Mouse (Mus musculus): ENCODE measurements around the gene Ap2a1. TPM values are rescaled to one million over a fixed set of nuclear protein-coding genes. Genes with fewer than 3 reads are reported as not detected.

The Ap2a1 gene
- total RNA-seq, 2 experiments from 2014 or later: 59.1 to 62.6 TPM

DNA sequence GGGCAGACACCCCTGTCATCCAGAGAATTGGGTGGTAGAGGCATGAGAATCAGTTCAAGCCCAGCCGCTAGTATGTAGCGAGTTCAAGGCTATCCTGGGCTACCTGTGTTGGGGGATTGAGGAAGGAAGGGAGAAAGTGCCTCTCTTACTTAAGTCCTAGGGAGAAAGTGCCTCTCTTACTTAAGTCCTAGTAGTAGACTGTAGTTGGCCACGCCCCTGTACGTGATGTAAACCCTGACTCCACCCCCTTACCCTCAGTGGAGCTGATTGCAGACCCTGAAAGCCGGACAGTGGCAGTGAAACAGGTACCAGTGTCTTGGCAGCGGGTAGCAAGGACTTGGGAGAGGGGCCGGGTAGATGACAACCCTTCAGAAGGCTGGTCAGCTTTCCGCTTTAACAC, 71.4 kb downstream of the Ap2a1 start:
- H3K27ac ChIP-seq: peak overlapping the region; percentile 92
- intact Hi-C loops (cut with DNase I): no loop called here
- DNase-seq: peak; percentile 46

DNA sequence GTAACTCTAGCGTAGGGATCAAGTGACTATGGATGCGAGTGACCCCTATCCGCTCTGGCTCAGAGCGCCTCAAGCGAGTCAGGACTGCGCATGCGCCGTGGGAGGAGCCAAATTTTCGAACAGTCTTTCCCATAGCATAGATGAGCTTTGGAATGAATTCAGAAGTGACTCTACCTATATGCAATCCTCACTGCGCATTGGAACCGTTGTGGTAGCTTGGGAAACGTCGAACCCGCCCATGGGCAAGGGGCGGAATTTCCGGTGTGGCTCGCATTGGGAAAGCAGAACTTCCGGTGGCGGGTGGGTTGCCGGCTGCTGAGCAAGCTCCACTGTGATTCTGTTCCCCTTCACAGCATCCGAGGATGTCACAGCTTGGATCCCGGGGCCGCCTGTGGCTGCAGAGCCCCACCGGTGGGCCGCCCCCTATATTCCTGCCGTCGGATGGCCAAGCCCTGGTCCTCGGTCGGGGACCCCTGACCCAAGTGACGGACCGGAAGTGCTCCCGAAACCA, 72.2 kb downstream of the Ap2a1 start, which contains the start of gene Pnkp:
Gene Pnkp, plus strand, starts transcription at position 98 of the 511 bp plus-strand sequence.
- intact Hi-C loops (cut with DNase I): no loop called here
- no peak; the same call in 1 of the 2 replicates for TF ChIP-seq CTCF (IDR thresholded peaks at IDR 0.05)
- Histone ChIP-seq H3K4me3 (peak within 1 kb of the TSS; percentile 98), H3K27ac (peak within 1 kb of the TSS; percentile 92)
- peak; percentile 87 for DNase-seq

More for the DNA sequence above, 71.4 kb downstream of the Ap2a1 start:
- no peak for TF ChIP-seq CTCF (IDR thresholded peaks at IDR 0.05)
- peak overlapping the region; percentile 98 for H3K4me3 ChIP-seq

DNA sequence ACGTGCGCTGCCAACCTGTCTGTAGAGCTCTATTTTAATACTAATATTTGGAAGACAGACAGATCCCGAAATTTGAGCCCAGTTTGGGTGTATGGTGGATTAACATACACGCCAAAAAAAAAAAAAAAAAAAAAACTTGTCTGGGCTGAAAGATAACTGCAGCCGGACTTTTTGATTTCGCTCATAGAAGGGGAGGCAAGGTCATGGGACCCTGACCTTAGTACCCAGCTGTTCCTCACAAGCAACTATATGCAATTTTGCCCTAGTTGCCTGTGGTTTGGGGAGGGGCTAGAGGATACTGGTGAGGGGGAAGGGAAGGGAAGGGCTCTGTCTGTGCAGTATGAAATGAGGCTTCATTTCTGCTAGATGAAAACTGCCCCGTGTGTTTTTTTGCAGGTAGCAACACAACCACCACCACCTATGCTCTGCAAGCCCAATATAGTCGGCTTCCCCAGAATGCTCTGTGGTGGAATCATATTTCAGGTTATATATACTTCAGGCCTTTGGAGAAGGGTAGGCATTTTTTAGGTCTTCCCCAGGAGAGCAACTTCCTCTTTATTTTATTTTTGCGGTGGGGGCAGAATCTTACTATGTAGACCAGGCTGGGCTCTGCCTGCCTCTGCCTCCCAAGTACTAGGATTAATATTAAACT, 72.9 kb downstream of the Ap2a1 start:
- Histone ChIP-seq H3K4me3 (peak overlapping the region; percentile 98), H3K27ac (peak overlapping the region; percentile 92)
- intact Hi-C loops (cut with DNase I): no loop called here
- no peak for TF ChIP-seq CTCF (IDR thresholded peaks at IDR 0.05)
- no peak for DNase-seq

DNA sequence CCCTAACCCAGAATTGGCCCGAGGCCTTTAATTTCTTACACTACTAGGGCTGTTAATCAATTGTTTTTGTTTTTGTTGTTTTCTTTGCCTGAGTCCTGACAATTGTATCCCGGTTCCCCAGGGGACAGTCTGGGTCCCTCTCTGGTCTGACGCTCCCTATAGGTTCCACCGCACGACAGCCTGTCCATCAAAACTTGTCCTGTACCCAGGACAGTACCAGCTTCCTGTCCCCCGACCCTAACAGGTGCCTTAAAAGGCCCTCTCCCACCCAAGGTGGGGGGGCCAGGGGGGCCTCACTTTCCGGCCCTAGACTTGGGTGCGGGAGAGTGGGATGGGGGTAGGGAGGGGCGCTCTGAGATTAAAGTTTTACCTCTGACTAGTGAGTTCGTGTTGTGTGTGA, 74.3 kb downstream of the Ap2a1 start:
- Histone ChIP-seq H3K27ac (peak overlapping the region; percentile 92), H3K4me3 (peak overlapping the region; percentile 80)
- peak; percentile 36 for TF ChIP-seq CTCF (IDR thresholded peaks at IDR 0.05)
- intact Hi-C loops (cut with DNase I): no loop called here
- no peak for DNase-seq

DNA sequence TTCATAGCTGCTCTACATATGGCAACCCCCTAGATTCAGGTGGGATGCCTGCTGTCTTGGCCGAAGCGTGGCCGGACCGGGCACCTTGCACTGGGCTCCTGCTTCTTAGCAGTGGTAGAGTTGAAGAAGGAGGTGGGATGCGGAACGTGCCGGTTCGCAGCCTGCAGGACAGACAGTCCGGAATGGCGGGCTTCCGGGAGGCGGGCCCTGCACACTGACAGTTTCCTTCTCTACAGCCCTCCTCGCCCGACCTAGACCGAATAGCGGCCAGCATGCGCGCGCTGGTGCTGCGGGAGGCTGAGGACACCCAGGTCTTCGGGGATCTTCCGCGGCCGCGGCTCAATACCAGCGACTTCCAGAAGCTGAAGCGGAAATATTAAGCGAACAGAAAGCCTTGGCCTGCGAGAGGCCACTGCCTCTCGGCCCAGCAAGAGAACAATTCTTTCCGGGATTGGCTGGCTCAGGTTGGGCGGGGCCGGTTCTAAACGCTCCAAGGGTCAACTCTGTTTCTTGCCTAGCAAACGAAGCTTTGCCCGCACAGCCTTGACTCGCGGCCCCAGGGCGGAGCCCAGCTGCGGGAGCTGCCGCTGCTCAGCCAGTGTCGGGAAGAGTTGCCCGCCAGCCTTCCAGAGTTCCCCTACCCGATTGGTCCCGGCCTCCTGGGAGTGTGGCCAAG, 74.8 kb downstream of the Ap2a1 start:
- peak overlapping the region; percentile 92 for H3K27ac ChIP-seq
- TF ChIP-seq CTCF (IDR thresholded peaks at IDR 0.05): no peak
- intact Hi-C loops (cut with DNase I): no loop called here
- peak; percentile 91 for DNase-seq
- H3K4me3 ChIP-seq: peak overlapping the region; percentile 80

DNA sequence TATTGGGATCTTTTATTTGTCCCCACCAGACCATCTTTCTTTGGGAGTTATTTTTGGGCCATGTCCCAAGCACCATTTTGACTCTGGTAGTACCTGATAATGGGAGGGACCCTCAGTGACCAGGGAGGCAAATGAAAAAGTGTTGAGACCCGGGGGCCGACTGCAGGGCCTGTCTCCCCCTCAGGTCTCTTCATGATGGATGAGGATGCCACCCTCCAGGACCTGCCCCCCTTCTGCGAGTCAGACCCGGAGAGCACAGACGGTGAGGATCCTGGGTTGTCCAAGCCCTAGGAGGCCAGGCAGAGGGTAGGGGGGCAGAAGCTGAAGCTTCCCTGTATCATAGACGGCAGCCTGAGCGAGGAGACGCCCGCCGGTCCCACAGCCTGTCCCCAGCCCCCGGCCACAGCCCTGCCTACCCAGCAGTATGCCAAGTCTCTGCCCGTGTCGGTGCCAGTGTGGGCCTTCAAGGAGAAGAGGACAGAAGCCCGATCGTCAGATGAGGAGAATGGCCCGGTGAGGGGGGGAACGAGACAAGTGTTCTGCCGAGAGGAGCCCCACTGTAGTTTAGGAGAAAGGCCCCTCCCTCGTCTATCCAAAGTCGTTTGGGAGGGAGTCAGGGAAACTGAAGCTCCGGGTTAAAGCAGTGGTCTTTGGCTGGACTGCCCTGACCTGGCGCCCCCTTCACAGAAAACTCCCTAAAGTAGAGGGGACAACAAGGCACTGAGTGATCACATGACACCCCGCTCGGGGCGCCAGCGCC, 75.5 kb downstream of the Ap2a1 start:
- DNase-seq: peak; percentile 49
- no peak for TF ChIP-seq CTCF (IDR thresholded peaks at IDR 0.05)
- peak overlapping the region; percentile 92 for H3K27ac ChIP-seq
- intact Hi-C loops (cut with DNase I): no loop called here
- peak overlapping the region; percentile 80 for H3K4me3 ChIP-seq

DNA sequence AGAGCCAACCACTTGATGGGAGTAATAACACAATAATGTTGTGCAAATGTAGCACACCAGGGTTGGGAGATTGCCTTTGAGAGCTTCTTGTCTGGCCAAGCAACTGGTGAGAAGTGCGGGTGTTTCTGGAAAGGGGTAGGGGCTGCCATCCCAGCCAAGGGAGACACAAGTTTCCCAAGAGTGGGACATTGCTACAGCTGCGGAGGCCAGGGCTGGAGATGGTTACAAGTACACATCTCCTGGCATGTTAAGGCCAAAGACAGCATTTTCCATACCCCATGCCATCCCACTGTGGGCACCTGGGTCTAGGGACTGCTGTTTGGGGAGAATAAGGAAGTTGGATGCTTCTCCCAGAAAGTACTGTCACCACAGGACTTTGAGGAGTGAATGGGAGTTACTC, 76.2 kb downstream of the Ap2a1 start:
- intact Hi-C loops (cut with DNase I): no loop called here
- Histone ChIP-seq H3K27ac (peak overlapping the region; percentile 13; the same call in 1 of the 2 replicates), H3K4me3 (peak overlapping the region; percentile 80; the same call in 1 of the 2 replicates)
- DNase-seq: no peak
- no peak for TF ChIP-seq CTCF (IDR thresholded peaks at IDR 0.05)

DNA sequence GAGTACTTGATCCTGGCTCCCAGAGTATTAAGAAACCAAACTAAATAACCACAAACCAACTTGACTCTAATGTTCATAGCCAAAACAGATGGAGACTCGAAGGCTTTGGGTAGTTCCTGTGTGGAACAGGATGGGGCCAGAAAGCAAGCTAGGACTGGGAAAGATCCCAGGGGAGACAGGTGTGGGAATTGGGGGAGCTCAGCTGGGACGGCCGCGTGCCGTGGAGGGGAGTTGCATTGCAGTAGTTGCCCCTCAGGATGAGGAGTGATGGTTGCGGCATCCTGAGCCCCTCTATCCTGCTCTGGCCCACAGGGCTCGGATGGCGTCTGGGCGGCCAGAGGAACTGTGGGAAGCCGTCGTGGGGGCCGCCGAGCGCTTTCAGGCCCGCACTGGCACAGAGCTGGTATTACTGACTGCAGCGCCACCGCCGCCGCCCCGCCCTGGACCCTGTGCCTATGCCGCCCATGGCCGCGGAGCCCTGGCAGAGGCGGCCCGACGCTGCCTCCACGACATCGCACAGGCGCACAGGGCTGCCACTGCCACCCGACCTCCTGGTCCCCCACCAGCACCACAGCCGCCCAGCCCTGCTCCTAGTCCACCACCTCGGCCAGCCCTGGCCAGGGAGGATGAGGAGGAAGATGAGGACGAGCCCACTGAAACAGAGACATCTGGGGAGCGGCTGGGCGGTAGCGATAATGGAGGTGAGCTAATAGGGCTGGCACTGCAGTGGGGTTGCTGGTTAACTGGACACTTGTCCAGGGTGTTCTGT, 76.9 kb downstream of the Ap2a1 start:
- no peak overlapping the region for H3K27ac ChIP-seq
- no peak overlapping the region for H3K4me3 ChIP-seq
- DNase-seq: peak; percentile 42
- no peak for TF ChIP-seq CTCF (IDR thresholded peaks at IDR 0.05)
- intact Hi-C loops (cut with DNase I): no loop called here

DNA sequence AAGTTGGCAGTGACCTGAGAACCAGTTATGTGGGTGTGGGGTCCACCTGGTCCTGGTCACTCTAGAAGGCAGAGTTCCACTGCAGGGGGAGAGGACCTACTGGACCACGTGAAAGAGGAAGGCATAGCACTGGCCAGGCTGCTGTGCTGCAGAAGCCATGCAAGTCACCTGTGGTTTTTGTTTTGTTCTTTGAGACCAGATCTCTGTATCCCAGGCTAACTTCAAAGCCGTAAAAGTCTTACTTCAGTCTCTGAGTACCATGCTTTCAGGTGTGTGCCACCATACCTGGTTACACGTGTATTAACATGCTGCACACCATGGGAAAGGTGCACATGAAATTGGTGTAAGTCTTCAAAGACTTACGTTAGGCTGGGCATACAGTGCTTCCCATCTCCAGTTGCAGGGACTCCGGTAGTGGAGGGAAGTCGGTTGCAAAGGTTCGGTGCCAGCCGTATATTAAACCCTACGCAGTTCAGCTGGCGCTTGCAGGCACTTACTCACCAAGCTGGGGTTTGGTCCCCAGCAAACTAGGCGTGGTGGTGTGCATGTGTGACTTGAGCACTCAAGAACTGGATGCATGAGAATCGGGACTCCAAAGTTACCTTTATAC, 77.6 kb downstream of the Ap2a1 start:
- peak overlapping the region; percentile 92 for H3K4me3 ChIP-seq
- intact Hi-C loops (cut with DNase I): no loop called here

DNA sequence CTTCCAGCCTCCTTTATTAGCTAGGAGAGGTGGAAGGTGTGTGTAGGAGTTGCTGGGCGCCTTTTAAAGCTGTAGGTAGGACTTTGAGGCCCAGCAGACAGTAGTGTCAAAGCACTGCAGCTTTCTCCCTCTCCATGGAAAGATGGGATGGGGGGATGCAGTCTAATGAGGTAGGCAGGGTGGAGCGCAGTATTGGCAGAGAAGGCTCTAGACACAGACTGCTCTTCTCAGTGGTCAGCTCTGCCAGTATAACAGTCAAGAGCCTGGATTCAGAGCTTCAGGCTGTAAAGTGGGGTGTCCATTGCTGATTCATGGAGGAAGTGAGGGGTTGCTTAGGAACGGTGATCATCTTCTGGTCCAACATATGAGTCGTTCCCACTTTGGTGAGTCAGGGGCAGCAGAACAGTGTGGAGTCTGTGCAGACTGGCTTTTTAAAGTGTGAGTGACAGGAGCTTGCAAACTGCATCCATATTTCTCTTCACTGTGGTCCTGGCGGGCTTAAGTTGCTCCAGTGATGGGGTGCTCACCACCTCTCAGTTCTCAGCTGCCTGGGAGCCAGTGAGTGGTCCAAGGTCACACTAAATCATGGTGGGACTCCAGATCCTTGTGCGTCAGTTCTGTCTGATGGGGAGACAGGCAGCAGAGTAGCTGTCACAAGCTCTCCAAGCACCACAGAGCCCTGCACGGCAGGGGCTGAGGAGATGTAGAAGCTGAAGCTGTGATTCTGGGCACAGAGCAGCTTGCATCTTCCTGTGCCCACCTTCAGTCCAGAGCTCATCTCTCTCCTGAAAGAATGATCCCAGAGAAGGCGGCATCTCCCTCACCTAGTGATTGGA, 78.3 kb downstream of the Ap2a1 start:
- TF ChIP-seq CTCF (IDR thresholded peaks at IDR 0.05): no peak

More for the DNA sequence above, 77.6 kb downstream of the Ap2a1 start:
- no peak for DNase-seq
- no peak for TF ChIP-seq CTCF (IDR thresholded peaks at IDR 0.05)
- no peak overlapping the region for H3K27ac ChIP-seq

More for the DNA sequence above, 78.3 kb downstream of the Ap2a1 start:
- no peak for DNase-seq
- Histone ChIP-seq H3K4me3 (peak overlapping the region; percentile 92), H3K27ac (peak overlapping the region; percentile 97)
- intact Hi-C loops (cut with DNase I): no loop called here

Other genes with a start within 250 kb of the Ap2a1 start
- not detected for gene Izumo2, start 220.8 kb downstream of the Ap2a1 start, total RNA-seq (2021)
- 10 to 100 TPM; 17.1 to 22.9 TPM for gene Vrk3, start 181.1 kb downstream of the Ap2a1 start, total RNA-seq (2021)
- gene Zfp473, start 178.4 kb downstream of the Ap2a1 start, total RNA-seq (2021): under 1 TPM in 1 of 2 experiments, not detected in 1; 0.11 TPM
- gene Nup62, start 113.4 kb downstream of the Ap2a1 start, total RNA-seq (2021): 10 to 100 TPM; 21.8 to 26.6 TPM
- 1 to 10 TPM; 1.6 to 3.3 TPM for gene Il4i1, start 113.1 kb downstream of the Ap2a1 start, total RNA-seq (2021)
- gene Atf5, start 112.8 kb downstream of the Ap2a1 start, total RNA-seq (2021): 100 to 1,000 TPM in 1 of 2 experiments, 10 to 100 TPM in 1; 74.7 to 115 TPM
- 100 to 1,000 TPM; 128 to 137 TPM for gene Akt1s1, start 80.5 kb downstream of the Ap2a1 start, total RNA-seq (2021)
- 10 to 100 TPM; 40.8 to 56.4 TPM for gene Tbc1d17, start 80.4 kb downstream of the Ap2a1 start, total RNA-seq (2021)
- gene Pnkp, start 72.4 kb downstream of the Ap2a1 start, total RNA-seq (2021): 10 to 100 TPM; 19.4 to 21.2 TPM
- 100 to 1,000 TPM; 126 to 137 TPM for gene Ptov1, start 59.7 kb downstream of the Ap2a1 start, total RNA-seq (2021)
- gene Med25, start 36.8 kb downstream of the Ap2a1 start, total RNA-seq (2021): 10 to 100 TPM; 53.1 to 68.5 TPM
- gene Fuz, start 33.4 kb downstream of the Ap2a1 start, total RNA-seq (2021): 10 to 100 TPM; 16.4 to 18.6 TPM
- gene Tsks, start 13.7 kb upstream of the Ap2a1 start, total RNA-seq (2021): not detected
- gene Cpt1c, start 45.4 kb upstream of the Ap2a1 start, total RNA-seq (2021): 1 to 10 TPM in 1 of 2 experiments, under 1 TPM in 1; 0.92 to 2.3 TPM
- 100 to 1,000 TPM; 126 to 136 TPM for gene Prmt1, start 57.1 kb upstream of the Ap2a1 start, total RNA-seq (2021)
- 10 to 100 TPM; 18.4 to 18.9 TPM for gene Irf3, start 68.2 kb upstream of the Ap2a1 start, total RNA-seq (2021)
- gene Bcl2l12, start 69.2 kb upstream of the Ap2a1 start, total RNA-seq (2021): 1 to 10 TPM; 7.6 to 9.7 TPM
- 10 to 100 TPM; 41.7 to 44.3 TPM for gene Scaf1, start 86.9 kb upstream of the Ap2a1 start, total RNA-seq (2021)
- 10 to 100 TPM; 22.6 to 25.5 TPM for gene Rras, start 88.5 kb upstream of the Ap2a1 start, total RNA-seq (2021)
- 10 to 100 TPM; 12.8 to 16.1 TPM for gene Prr12, start 123.4 kb upstream of the Ap2a1 start, total RNA-seq (2021)
- gene Nosip, start 132.9 kb upstream of the Ap2a1 start, total RNA-seq (2021): 10 to 100 TPM; 30.2 to 32.9 TPM
- 10 to 100 TPM in 1 of 2 experiments, 1 to 10 TPM in 1; 8.1 to 11.0 TPM for gene Prrg2, start 133.2 kb upstream of the Ap2a1 start, total RNA-seq (2021)
- 10 to 100 TPM in 1 of 2 experiments, 1 to 10 TPM in 1; 7.2 to 20.2 TPM for gene Rcn3, start 162.7 kb upstream of the Ap2a1 start, total RNA-seq (2021)
- 10 to 100 TPM; 33.6 to 38.5 TPM for gene Fcgrt, start 174.4 kb upstream of the Ap2a1 start, total RNA-seq (2021)
- gene Rps11, start 194.9 kb upstream of the Ap2a1 start, total RNA-seq (2021): 100 to 1,000 TPM; 457 to 518 TPM
- gene Rpl13a, start 199.3 kb upstream of the Ap2a1 start, total RNA-seq (2021): 100 to 1,000 TPM; 552 to 624 TPM
- gene Gm45713, start 206.7 kb upstream of the Ap2a1 start, total RNA-seq (2021): under 1 TPM in 1 of 2 experiments, not detected in 1; 0.26 TPM
- gene Flt3l, start 206.9 kb upstream of the Ap2a1 start, total RNA-seq (2021): 1 to 10 TPM; 2.2 to 3.3 TPM
- gene Pih1d1, start 224.8 kb upstream of the Ap2a1 start, total RNA-seq (2021): 10 to 100 TPM; 34.7 to 39.7 TPM
- gene Aldh16a1, start 225.1 kb upstream of the Ap2a1 start, total RNA-seq (2021): 10 to 100 TPM; 11.6 to 15.1 TPM
- under 1 TPM; 0.31 to 0.36 TPM for gene Slc17a7, start 234.5 kb upstream of the Ap2a1 start, total RNA-seq (2021)